Mouse (Mus musculus): ENCODE results near the gene Kdelr1. TPM values are rescaled to one million over a fixed set of nuclear protein-coding genes. Genes with fewer than 3 reads are reported as not detected.
"Not testable (repeated sequence)": the region's sequence is repeated elsewhere in the genome, so short reads cannot be mapped to it uniquely, and the experiment has no call there.

The Kdelr1 gene
- polyA plus RNA-seq, 1 experiment from 2014 or later: 54.6 TPM

GRCm38 (mm10) chr7:45873061-45873947 is 732 bp downstream of the Kdelr1 start:
- peak overlapping the region; percentile 96 for H3K4me3 ChIP-seq
- peak overlapping the region; percentile 69 for H3K4me2 ChIP-seq
- H3K27me3 ChIP-seq: peaks cover 33% of the 10 kb centered on the region
- peaks cover 34% of the 10 kb centered on the region for H3K36me3 ChIP-seq
- H3K4me1 ChIP-seq (replicated peaks): peaks cover 43% of the 10 kb centered on the region
- H3K27ac ChIP-seq: peak overlapping the region; percentile 96
- peak overlapping the region; percentile 97 for H3K9ac ChIP-seq
- ATAC-seq (replicated peaks; ENCODE audit: insufficient number of reproducible peaks, insufficient read depth, low FRiP score, low read depth): peak; percentile 34
- WGBS: 2% methylated on average over 28 of the region's 28 CpGs
- H3K9me3 ChIP-seq (replicated peaks): no peaks in the 10 kb centered on the region

- no peak for ATAC-seq (replicated peaks; ENCODE audit: insufficient number of reproducible peaks, insufficient read depth, low FRiP score, low read depth)
- no peak overlapping the region for H3K4me2 ChIP-seq
- WGBS: 91% methylated on average over 7 of the region's 7 CpGs
Observed at GRCm38 (mm10) chr7:45876895-45877294, 4.3 kb downstream of the Kdelr1 start.

GRCm38 (mm10) chr7:45878278-45878677 is 5.7 kb downstream of the Kdelr1 start, which contains the start of gene Grin2d:
Grin2d (minus strand) TSS chr7:45878378.
- H3K9ac ChIP-seq; ATAC-seq (replicated peaks; ENCODE audit: insufficient number of reproducible peaks, insufficient read depth, low FRiP score, low read depth); H3K4me2 ChIP-seq; H3K27ac ChIP-seq; H3K4me3 ChIP-seq; H3K27me3 ChIP-seq; H3K9me3 ChIP-seq (replicated peaks): not testable (repeated sequence)
- H3K4me1 ChIP-seq (replicated peaks): peaks cover 16% of the 10 kb centered on the region
- WGBS: 92% methylated on average over 1 of the region's 1 CpGs
- H3K36me3 ChIP-seq: peaks cover 83% of the 10 kb centered on the region

More at GRCm38 (mm10) chr7:45876895-45877294, 4.3 kb downstream of the Kdelr1 start:
- Histone ChIP-seq H3K4me1 (replicated peaks) (peaks cover 16% of the 10 kb centered on the region), H3K36me3 (peaks cover 69% of the 10 kb centered on the region), H3K27me3 (peaks cover 2% of the 10 kb centered on the region; the same call in 1 of the 2 replicates), H3K4me3 (no peak overlapping the region), H3K27ac (no peak overlapping the region), H3K9me3 (replicated peaks) (no peaks in the 10 kb centered on the region), H3K9ac (no peak overlapping the region)

GRCm38 (mm10) chr7:45880531-45880930 is 8.0 kb downstream of the Kdelr1 start:
- Histone ChIP-seq H3K4me3 (no peak overlapping the region), H3K27ac (no peak overlapping the region), H3K9ac (no peak overlapping the region), H3K9me3 (replicated peaks) (no peaks in the 10 kb centered on the region), H3K36me3 (peaks cover 86% of the 10 kb centered on the region), H3K4me2 (no peak overlapping the region), H3K4me1 (replicated peaks) (no peaks in the 10 kb centered on the region), H3K27me3 (no peaks in the 10 kb centered on the region)
- no peak for ATAC-seq (replicated peaks; ENCODE audit: insufficient number of reproducible peaks, insufficient read depth, low FRiP score, low read depth)
- WGBS: 98% methylated on average over 4 of the region's 4 CpGs

- H3K36me3 ChIP-seq: peaks cover 85% of the 10 kb centered on the region
- H3K9me3 ChIP-seq (replicated peaks): no peaks in the 10 kb centered on the region
- no peak overlapping the region for H3K9ac ChIP-seq
- H3K27ac ChIP-seq: no peak overlapping the region
- no peaks in the 10 kb centered on the region for H3K27me3 ChIP-seq
- H3K4me3 ChIP-seq: no peak overlapping the region
- no peaks in the 10 kb centered on the region for H3K4me1 ChIP-seq (replicated peaks)
- 92% methylated on average over 2 of the region's 2 CpGs for WGBS
- no peak overlapping the region for H3K4me2 ChIP-seq
- ATAC-seq (replicated peaks; ENCODE audit: insufficient number of reproducible peaks, insufficient read depth, low FRiP score, low read depth): no peak
Observed at GRCm38 (mm10) chr7:45881011-45881410, 8.4 kb downstream of the Kdelr1 start.

GRCm38 (mm10) chr7:45887246-45887645 is 14.7 kb downstream of the Kdelr1 start:
- no peak overlapping the region for H3K27ac ChIP-seq
- no peak overlapping the region for H3K4me3 ChIP-seq
- H3K36me3 ChIP-seq: peaks cover 28% of the 10 kb centered on the region
- H3K4me2 ChIP-seq: no peak overlapping the region
- no peak for ATAC-seq (replicated peaks; ENCODE audit: insufficient number of reproducible peaks, insufficient read depth, low FRiP score, low read depth)
- H3K27me3 ChIP-seq: no peaks in the 10 kb centered on the region
- WGBS: 36% methylated on average over 3 of the region's 3 CpGs
- H3K4me1 ChIP-seq (replicated peaks): no peaks in the 10 kb centered on the region; the same call in 1 of the 2 replicates
- H3K9ac ChIP-seq: no peak overlapping the region
- no peaks in the 10 kb centered on the region for H3K9me3 ChIP-seq (replicated peaks)

GRCm38 (mm10) chr7:45892651-45893050 is 20.1 kb downstream of the Kdelr1 start:
- H3K9me3 ChIP-seq (replicated peaks): no peaks in the 10 kb centered on the region
- no peaks in the 10 kb centered on the region for H3K27me3 ChIP-seq
- H3K4me2 ChIP-seq: no peak overlapping the region
- peaks cover 7% of the 10 kb centered on the region for H3K4me1 ChIP-seq (replicated peaks)
- no peak overlapping the region for H3K9ac ChIP-seq
- H3K4me3 ChIP-seq: no peak overlapping the region
- no peaks in the 10 kb centered on the region for H3K36me3 ChIP-seq
- no peak overlapping the region for H3K27ac ChIP-seq
- 84% methylated on average over 2 of the region's 2 CpGs for WGBS
- ATAC-seq (replicated peaks; ENCODE audit: insufficient number of reproducible peaks, insufficient read depth, low FRiP score, low read depth): no peak

GRCm38 (mm10) chr7:45895931-45896516 is 23.5 kb downstream of the Kdelr1 start:
- no peak overlapping the region for H3K9ac ChIP-seq
- H3K27ac ChIP-seq: peak overlapping the region; percentile 28; the same call in 1 of the 2 replicates
- H3K9me3 ChIP-seq (replicated peaks): no peaks in the 10 kb centered on the region
- ATAC-seq (replicated peaks; ENCODE audit: insufficient number of reproducible peaks, insufficient read depth, low FRiP score, low read depth): 0 out of 2 replicates have a peak, but pooled peaks have one; percentile 1
- no peaks in the 10 kb centered on the region for H3K27me3 ChIP-seq
- H3K4me3 ChIP-seq: peak overlapping the region; percentile 61
- WGBS: 67% methylated on average over 6 of the region's 6 CpGs
- peaks cover 13% of the 10 kb centered on the region for H3K4me1 ChIP-seq (replicated peaks)
- no peaks in the 10 kb centered on the region for H3K36me3 ChIP-seq
- H3K4me2 ChIP-seq: peak overlapping the region; percentile 93

GRCm38 (mm10) chr7:45896517-45897257 is 24.1 kb downstream of the Kdelr1 start, which contains the start of the genes Syngr4 and Tmem143:
Syngr4 (minus strand) TSS chr7:45896714.
Tmem143 (plus strand) TSS chr7:45896941.
- H3K4me2 ChIP-seq: peak within 1 kb of the TSS; percentile 93
- WGBS: under 1% methylated on average over 40 of the region's 40 CpGs

GRCm38 (mm10) chr7:45897258-45897757 is 24.7 kb downstream of the Kdelr1 start:
- H3K9ac ChIP-seq: peak overlapping the region; percentile 69
- peaks cover 13% of the 10 kb centered on the region for H3K4me1 ChIP-seq (replicated peaks)
- 2% methylated on average over 19 of the region's 19 CpGs for WGBS
- H3K4me3 ChIP-seq: peak overlapping the region; percentile 61
- ATAC-seq (replicated peaks; ENCODE audit: insufficient number of reproducible peaks, insufficient read depth, low FRiP score, low read depth): peak; percentile 37
- no peaks in the 10 kb centered on the region for H3K27me3 ChIP-seq
- H3K4me2 ChIP-seq: peak overlapping the region; percentile 93
- H3K36me3 ChIP-seq: no peaks in the 10 kb centered on the region
- H3K9me3 ChIP-seq (replicated peaks): no peaks in the 10 kb centered on the region
- H3K27ac ChIP-seq: peak overlapping the region; percentile 82

More at GRCm38 (mm10) chr7:45896517-45897257, 24.1 kb downstream of the Kdelr1 start, which contains the start of the genes Syngr4 and Tmem143:
- Histone ChIP-seq H3K27me3 (no peaks in the 10 kb centered on the region), H3K4me3 (peak within 1 kb of the TSS; percentile 61), H3K36me3 (no peaks in the 10 kb centered on the region), H3K4me1 (replicated peaks) (peaks cover 13% of the 10 kb centered on the region), H3K27ac (peak within 1 kb of the TSS; percentile 82), H3K9ac (peak within 1 kb of the TSS; percentile 69), H3K9me3 (replicated peaks) (no peaks in the 10 kb centered on the region)
- ATAC-seq (replicated peaks; ENCODE audit: insufficient number of reproducible peaks, insufficient read depth, low FRiP score, low read depth): peak; percentile 90
